Mouse (Mus musculus): ENCODE data around the gene Sfta2.
A peak's percentile ranks its signal among the peaks of the same experiment; 100 is the strongest.

Sfta2 gene

GRCm38 (mm10) chr17:35672527-35672926 is 71.2 kb downstream of the Sfta2 start:
- DNase-seq (ENCODE audit: low read depth, low spot score) = no peak

- peak; percentile 100 for DNase-seq (ENCODE audit: low read depth, low spot score)
Measured at GRCm38 (mm10) chr17:35673416-35674035, 72.2 kb downstream of the Sfta2 start, which contains the start of gene Gtf2h4. Gtf2h4 (minus strand) TSS chr17:35673739.

- DNase-seq (ENCODE audit: low read depth, low spot score) = no peak
Measured at GRCm38 (mm10) chr17:35680591-35680990, 79.2 kb downstream of the Sfta2 start.

GRCm38 (mm10) chr17:35681986-35682385 is 80.6 kb downstream of the Sfta2 start:
- no peak for DNase-seq (ENCODE audit: low read depth, low spot score)

GRCm38 (mm10) chr17:35685061-35685460 is 83.7 kb downstream of the Sfta2 start:
- DNase-seq (ENCODE audit: low read depth, low spot score) = no peak

GRCm38 (mm10) chr17:35688347-35689175 is 87.2 kb downstream of the Sfta2 start:
- DNase-seq (ENCODE audit: low read depth, low spot score) = no peak

GRCm38 (mm10) chr17:35689936-35690645 is 88.7 kb downstream of the Sfta2 start:
- DNase-seq (ENCODE audit: low read depth, low spot score) = no peak

GRCm38 (mm10) chr17:35691811-35692210 is 90.5 kb downstream of the Sfta2 start:
- DNase-seq (ENCODE audit: low read depth, low spot score) = no peak

GRCm38 (mm10) chr17:35692368-35692767 is 91.0 kb downstream of the Sfta2 start:
- DNase-seq (ENCODE audit: low read depth, low spot score) = no peak

- DNase-seq (ENCODE audit: low read depth, low spot score) = no peak
Measured at GRCm38 (mm10) chr17:35693906-35694305, 92.6 kb downstream of the Sfta2 start.

GRCm38 (mm10) chr17:35695289-35695688 is 93.9 kb downstream of the Sfta2 start:
- peak; percentile 65 for DNase-seq (ENCODE audit: low read depth, low spot score)

- DNase-seq (ENCODE audit: low read depth, low spot score) = peak; percentile 68
Measured at GRCm38 (mm10) chr17:35696691-35697090, 95.3 kb downstream of the Sfta2 start.

- no peak for DNase-seq (ENCODE audit: low read depth, low spot score)
Measured at GRCm38 (mm10) chr17:35697429-35697758, 96.0 kb downstream of the Sfta2 start.

GRCm38 (mm10) chr17:35697759-35698500 is 96.6 kb downstream of the Sfta2 start:
- peak; percentile 96 for DNase-seq (ENCODE audit: low read depth, low spot score)

- DNase-seq (ENCODE audit: low read depth, low spot score) = no peak
Measured at GRCm38 (mm10) chr17:35698501-35698883, 97.1 kb downstream of the Sfta2 start.

- peak; percentile 96 for DNase-seq (ENCODE audit: low read depth, low spot score)
Measured at GRCm38 (mm10) chr17:35699919-35700318, 98.6 kb downstream of the Sfta2 start.

Data from 3T3-L1 (cell line).